Mouse (Mus musculus): ENCODE results near the gene Srpr.

The Srpr gene

DNA sequence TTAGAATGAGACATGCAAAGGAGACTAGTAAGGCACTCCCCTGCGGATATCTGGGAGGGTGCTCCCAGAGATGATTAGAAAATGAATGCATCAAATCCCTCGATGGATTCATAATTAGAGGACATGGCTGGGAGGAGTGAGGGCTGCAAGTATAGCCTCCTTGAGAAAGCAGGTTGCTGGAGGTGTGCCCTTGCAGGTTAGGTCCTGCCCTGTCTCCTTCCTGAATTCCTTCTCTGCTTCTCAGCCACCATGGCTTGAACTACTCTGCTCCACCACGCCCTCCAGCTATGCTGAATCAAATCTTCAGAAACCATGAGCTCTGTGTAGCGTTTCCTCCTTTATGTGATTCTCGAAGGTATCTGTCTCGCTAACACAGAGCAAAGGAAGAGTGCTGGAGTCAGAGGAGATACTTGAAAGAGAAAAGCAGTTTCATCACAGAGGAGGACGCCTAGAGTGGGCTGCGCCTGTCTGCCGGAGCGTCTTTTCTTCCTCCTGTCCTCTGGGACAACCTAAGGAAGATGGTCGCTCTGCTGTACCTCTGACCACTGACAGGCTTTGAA lies 6.9 kb upstream of the Srpr start:
- DNase-seq, result no peak

- no peak for DNase-seq
Observed at GRCm38 (mm10) chr9:35194048-35194447, 5.9 kb upstream of the Srpr start.

DNA sequence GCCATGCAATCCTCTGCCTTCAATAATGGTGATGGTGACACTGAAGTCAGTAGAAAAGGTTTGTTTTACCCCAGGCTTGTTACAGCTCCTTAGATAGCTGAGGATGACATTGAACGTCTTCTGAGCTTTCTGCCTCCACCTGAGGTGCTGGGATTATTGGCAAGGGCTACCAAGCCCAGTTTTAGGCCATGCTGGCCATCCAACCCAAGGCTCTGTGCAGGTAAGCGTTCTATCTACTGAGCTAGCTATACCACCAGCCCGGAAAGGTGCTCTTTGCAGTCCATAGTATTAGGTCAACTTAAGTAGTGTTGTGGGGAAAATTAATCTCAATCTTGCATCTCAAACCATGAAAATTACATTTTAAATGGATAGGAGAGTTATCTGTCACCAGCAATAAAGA lies 2.4 kb upstream of the Srpr start:
- no peak for DNase-seq

DNA sequence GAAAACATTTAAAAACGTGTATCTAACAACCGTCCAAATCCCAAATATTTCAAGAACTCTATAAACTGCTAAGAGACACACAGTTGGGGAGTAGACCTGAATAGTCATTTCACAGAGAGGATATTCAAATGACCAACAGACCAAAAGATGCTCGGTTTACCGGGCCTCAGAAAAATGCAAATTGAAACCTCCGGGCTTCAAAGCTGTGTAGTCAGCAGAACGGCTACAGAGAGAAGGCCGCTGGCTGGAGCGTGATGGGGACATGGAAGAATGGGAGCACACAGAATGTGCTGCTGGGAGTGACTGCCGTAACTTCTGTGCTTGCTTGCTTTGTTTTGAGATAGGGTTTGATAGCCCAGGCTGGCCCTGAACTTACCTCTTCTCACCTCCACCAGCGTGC lies 1.6 kb upstream of the Srpr start:
- no peak for DNase-seq

DNA sequence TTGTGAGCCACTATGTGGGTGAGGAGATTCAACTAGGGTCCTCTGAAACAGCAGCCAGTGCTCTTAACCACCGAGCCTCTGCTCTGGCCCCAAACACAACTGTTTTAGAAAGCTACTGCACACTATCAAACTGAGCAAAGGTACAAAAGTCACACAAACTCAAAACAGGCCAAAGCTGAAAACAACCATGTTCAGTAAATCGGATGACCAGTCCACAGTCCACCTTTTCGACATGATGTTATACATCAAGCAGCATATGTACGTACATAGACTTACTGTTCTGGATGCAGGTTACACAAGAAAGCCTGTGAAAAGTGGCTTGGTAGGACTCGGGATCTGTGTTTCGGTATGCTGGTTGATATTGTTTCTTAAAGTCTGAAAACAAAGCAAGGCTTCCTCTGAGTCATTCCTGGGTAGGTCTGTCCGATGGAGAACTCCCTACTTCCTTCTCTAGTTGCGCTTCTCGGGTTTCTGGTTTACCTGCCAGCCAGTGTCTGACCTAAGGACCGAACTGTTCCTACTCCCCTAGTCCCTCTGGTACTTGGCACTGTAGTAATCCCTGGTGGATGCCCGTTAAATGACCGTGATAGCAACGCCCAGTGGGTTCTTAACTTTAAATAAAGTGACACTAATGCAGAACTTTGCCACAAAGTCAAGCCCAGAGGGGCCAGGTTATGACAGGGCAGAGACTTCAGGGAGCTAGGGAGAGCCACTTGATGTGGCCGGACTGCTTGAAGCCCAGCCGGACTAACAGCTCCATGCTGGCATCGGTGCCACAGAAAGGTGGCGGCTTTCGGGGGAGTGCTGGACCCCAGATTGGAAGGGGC lies 817 bp upstream of the Srpr start:
- DNase-seq, result no peak

- no peak for DNase-seq
Observed at GRCm38 (mm10) chr9:35200529-35201060, 620 bp downstream of the Srpr start.

DNA sequence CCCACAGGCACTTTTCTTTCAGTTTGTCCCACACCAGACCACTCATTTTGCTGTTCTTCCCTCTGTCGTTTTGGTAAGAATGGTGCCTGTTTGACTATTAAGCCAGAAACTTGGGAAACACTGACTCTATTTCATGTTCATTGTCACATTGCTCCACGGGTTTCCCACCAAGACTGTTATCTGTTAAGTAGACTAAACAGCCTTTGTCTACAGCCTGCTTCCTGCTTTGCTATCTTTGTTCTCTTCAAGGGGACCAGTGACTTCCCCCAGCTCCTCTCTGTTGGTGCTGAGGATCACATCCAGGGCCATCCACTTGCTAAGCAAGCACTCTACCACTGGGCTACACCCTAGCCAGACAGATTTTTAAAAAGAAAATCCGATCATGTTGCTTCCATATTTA lies 3.6 kb downstream of the Srpr start:
- no peak for DNase-seq

GRCm38 (mm10) chr9:35204421-35204820 lies 4.4 kb downstream of the Srpr start:
- no peak for DNase-seq

GRCm38 (mm10) chr9:35210542-35211474 lies 10.8 kb downstream of the Srpr start, which contains the start of gene Foxred1:
TSS of gene Foxred1 (minus strand) at chr9:35211055.
- DNase-seq, result peak; percentile 98

GRCm38 (mm10) chr9:35211573-35212511 lies 11.9 kb downstream of the Srpr start:
- DNase-seq, result no peak

DNA sequence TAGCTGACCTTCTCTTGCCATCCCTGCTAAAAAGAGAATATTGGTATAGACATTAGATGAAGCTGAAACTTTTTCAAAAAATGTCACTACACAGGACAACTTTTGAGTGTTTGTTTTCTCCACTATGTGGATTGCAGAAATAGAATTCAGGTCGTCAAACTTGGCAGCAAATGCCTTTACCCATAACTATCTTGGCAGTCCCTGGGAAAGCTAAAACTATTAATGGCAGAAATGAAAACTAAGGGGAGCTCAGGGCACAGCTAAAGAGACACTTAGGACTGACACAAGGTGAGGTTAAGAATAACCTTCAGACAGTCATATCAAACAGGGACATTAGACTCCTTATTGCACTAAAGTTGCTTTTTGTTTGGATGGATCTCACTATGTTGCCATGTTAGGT lies 18.0 kb downstream of the Srpr start:
- no peak for DNase-seq

DNA sequence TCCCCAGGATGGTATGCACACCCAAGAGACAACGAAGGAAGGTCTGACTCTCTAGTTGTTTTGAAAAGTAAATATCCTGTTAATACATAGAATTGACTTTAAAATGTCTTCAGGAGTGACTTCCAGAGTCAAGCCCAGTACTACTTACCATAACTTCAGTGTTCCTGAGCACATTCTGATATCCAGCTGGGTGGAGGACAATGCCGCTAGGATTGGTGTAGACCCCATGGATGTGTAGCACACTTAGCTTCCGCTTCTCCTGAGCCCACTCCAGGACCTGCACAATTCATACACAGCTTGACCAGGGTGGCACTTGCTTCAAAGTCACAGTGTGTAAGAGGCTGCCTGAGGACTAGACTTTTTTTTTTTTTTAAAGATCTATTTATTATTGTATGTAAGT lies 23.5 kb downstream of the Srpr start:
- DNase-seq, result no peak

GRCm38 (mm10) chr9:35228671-35229070 lies 28.7 kb downstream of the Srpr start:
- DNase-seq, result no peak

DNA sequence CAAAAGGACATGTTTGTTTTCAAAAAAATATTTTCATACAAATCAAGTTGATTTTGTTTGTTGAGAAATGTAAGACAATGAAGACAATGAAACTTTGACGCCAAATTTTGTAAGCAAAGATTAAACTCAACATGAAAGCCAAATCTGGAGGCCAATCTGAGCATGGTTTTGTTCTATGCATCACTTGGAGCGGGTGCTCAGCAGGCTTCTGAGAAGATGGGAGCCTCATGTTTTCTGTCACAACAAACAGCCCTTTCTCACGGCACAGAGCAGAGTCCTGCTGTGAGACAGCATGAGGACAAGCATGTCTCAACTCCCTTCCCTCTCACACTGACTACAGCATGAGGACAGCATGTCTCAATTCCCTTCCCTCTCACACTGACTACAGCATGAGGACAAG lies 36.0 kb downstream of the Srpr start:
- DNase-seq, result no peak

DNA sequence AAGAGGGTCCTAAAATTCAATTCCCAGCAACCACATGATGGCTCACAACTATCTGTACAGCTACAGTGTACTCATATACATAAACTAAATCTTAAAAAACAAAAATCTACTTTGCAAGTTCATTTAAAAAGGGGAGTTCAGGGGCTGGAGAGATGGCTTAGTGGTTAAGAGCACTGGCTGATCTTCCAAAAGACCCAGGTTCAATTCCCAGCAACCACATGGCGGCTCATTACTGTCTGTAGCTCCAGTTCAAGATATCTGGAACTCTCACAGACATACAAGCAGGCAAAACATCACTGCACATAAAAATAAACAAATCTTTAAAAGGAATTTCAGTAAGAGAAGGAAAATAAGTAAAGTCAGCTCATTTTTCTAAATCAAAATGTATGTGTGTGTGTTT lies 38.4 kb downstream of the Srpr start:
- DNase-seq, result no peak

DNA sequence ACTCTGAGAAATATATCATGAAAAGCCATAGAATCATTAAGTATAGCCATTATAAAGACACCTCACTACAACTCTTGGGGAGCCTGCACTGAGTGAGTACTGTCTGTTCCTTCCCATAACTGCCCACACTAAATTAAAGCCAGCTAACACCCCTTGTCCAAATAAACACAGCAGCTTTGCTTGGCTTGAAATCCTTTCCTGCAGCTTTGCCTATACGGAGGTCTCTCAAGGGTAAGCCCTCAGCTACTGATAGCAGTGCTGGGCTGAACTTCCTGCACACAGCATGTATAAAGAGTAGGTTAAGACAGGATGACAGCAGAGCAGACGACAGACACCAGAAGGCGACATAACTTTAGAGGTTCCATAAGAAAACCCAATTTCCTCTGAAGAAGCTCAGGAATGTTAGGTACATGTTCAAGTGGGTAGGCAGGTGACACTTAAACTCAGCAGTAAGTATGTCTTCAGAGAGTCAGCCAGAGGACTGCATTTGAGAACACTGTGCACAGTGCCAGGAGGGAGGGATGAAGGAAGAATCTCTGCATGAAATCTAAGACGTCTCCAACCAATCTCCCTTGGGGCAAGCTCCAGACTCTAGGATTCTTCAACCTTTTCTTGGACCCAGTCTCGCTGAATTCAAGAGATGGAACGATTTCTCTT lies 39.1 kb downstream of the Srpr start:
- DNase-seq, result no peak

DNA sequence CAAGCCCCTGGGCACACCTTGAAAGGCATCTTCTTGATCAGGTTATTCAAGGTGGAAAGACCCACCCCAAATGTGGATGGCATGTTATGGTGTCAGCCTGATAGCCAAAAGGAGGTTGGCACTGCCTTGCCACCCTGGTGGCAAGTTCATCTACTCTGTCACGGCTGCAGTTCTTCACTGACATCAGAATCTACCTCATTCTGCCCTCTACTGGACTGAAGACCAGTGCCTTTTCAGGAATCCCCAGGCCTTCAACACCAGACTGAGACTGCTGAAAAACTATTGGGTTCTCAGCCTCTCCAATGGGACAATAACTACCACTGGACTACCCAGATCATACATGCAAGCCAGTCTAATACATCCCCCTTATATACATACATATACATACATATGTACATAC lies 39.8 kb downstream of the Srpr start:
- no peak for DNase-seq

- no peak for DNase-seq
Observed at GRCm38 (mm10) chr9:35247405-35247804, 47.4 kb downstream of the Srpr start.

GRCm38 (mm10) chr9:35249476-35249875 lies 49.5 kb downstream of the Srpr start:
- no peak for DNase-seq

DNA sequence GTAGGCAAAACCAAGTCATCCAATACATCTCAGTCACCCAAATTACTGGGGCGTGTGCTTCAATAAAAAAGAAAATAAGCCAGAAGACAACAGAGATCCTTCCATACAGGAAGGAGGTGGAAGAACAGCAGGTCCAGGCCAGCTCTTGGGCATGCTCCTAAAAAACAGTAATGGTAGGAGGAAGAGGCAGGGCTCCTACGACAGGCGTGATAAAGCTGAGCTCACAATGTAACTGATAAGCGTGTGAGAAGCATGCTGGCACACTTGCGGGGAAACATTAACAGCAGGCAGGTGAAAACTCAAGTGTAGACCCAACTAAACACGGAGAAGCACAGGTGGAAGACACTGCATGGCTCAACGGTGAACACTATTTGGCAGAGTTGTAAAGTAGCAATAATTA lies 57.4 kb downstream of the Srpr start:
- DNase-seq, result no peak

- no peak for DNase-seq
Observed at GRCm38 (mm10) chr9:35262418-35262817, 62.4 kb downstream of the Srpr start.

GRCm38 (mm10) chr9:35263431-35263830 lies 63.5 kb downstream of the Srpr start:
- no peak for DNase-seq
